Mouse (Mus musculus) erythroblast, embryonic 14.5 days (primary cell): Measurements from ENCODE around the gene Phldb2.

Source experiments
- GATA1 ChIP-seq: IDR thresholded peaks from 2 replicates; pipeline ENCODE4 v1.6.1; 2012; ENCODE audit warnings: low read length, inconsistent platforms, mixed read lengths
- TAL1 ChIP-seq: IDR thresholded peaks from 3 replicates; pipeline ENCODE4 v1.6.1; 2012; ENCODE audit warnings: low read length, inconsistent platforms, mixed read lengths

- TF ChIP-seq TAL1 (no peak), GATA1 (no peak)
Measured at GRCm38 (mm10) chr16:45898459-45898858, 54.9 kb downstream of the Phldb2 start.
